Mouse (Mus musculus) skeletal muscle tissue, adult 2 months (tissue): ENCODE data around the gene Alk.
A peak's percentile ranks its signal among the peaks of the same experiment; 100 is the strongest.

Experiments used
- DNase-seq: peaks from one replicate; pipeline ENCODE4 v3.0.0-alpha.2; 2012; ENCODE audit warnings: low read depth, low spot score

Alk gene

DNA sequence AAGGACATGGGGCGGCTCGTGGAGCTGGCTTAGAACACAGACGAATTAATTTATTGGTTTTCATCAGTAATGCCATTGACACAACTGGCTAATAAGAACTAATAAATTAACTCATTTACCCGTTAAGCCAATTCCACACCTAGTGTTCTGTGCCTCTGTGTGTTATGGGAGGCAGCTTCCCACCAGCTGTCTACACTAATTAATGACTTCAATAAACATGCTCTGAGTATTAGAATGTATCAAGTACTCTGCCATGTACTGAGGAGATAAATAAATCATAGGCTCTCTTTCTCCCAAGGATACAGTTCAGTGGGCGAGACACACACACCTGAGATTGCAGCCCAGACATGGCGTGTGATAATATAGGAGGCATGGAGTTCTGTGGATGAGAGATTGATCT lies 723.1 kb downstream of the Alk start:
- no peak for DNase-seq

DNA sequence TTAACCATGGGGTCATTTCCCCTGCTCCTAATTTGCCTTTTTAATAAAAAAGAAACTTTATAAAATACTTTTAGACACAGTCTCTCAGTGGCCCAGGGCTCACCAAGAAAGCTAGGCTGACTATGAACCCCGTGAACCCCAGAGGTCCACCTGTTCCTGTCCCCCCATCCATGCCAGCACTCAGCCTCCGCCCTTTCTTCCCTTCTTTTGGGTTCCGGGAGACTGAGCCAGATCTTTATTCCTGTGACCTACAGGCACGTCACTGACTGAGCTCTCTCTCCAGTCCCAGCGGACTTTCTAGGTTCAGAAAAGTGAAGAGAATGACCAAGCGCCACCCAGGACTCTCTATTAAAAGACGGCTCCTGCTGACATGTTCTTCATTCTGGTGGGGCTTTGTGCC lies 728.9 kb downstream of the Alk start:
- DNase-seq: no peak

DNA sequence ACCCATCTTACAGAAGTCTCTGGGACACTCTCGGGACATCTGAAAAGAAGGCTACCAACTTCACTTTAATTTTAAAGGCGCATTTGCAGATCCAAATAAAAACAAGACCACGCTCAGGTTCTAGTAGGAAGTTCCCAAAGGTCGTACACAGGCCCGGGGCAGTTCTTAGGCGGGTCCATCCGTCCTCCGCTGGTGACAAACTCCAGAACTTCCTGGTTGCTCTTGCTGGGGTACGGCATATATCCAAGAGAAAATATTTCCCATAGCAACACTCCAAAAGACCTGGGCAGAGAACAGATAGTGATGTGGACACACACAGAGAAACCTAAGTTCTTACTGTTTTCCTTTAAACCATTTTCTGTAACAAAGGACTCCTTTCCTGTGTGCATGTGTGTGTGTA lies 729.6 kb downstream of the Alk start:
- DNase-seq: no peak

DNA sequence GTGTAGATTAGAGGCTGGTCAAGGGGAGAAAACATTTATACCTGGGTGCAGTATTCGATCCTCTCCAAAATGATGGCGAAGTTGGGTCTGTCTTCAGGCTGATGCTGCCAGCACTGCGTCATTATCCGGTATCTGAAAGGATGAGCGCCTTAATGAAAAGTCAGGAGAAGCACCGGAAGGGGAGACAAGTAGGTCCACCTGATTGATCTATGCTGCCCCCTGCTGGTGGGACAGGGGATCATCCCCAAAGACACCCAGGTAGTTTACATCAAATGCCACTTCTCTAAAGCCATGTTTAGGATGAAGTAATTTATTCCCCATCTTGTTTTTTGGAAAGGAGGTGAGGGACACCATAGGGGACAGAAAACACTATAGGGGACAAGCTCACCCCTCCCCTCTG lies 730.4 kb downstream of the Alk start:
- DNase-seq: peak; percentile 47

DNA sequence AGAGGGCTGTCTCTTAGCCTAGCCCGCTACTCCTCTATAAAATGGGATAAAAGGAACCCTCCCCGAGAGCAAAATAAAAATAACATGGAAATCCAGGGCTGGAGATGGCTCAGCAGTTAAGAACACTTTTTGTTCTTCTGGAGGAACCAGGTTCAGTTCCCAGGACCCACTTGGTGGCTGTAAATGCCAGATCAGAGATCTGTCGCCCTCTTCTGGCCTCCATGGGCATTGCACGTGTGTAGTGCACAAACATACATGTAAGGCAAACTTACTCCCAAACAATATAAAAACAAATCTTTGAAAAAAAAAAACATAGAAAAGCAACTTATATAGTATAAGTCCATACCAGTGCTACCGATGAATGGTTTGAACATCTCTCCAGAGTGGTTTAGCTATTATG lies 731.5 kb downstream of the Alk start:
- peak; percentile 12 for DNase-seq

DNA sequence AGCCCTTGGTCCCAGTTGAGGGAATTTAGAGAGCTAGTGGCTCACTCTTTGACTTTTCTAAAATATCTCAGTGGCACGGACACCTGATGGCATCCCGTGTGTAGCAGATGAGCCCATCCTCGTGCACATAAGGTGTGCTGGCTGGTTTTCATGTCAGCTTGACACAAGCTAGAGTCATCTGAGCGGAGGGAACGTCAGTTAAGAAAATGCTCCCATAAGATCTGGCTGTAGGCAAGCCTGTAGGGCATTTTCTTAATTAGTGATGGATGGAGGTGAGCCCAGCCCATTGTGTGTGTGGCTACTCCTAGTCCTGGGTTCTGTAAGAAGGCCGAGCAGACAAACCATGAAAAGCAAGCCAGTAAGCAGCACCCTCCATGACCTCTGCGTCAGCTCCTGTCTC lies 732.4 kb downstream of the Alk start:
- DNase-seq: no peak

DNA sequence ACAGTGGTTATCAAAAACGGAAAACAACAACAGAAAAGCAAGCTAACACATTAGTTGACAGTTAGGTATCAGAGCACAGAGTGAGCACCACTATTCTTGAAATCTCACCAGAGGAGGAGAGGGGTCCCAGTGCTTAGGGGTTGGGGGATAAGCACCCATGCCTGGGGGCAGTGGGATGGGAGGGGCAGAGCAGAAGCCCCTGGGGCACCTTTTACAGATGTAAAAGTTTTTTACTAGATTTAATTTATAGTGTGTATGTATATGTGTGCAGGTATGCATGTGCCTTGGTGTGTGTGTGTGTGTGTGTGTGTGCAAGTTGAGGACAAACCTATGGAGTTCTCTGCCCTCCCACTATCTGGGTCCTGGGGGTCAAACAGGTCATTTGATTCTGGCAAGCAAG lies 733.8 kb downstream of the Alk start:
- DNase-seq: no peak

DNA sequence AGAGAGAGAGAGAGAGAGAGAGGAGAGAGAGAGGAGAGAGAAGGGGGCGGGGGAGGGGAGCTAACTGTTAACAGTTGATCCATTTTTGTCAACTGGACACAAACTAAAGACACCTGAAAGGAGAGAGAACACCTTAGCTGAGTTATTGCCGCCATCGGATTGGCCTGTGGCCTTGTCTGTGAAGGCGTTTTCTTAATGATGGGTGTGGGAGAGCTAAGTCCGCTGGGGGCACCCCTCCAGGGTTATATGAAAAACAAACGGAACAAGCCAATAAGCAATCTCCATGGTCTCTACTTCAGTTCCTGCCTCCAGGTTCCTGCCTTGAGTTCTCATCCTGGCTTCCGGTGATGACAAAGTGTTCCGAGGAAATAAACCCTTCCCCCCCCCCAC lies 734.2 kb downstream of the Alk start:
- no peak for DNase-seq

DNA sequence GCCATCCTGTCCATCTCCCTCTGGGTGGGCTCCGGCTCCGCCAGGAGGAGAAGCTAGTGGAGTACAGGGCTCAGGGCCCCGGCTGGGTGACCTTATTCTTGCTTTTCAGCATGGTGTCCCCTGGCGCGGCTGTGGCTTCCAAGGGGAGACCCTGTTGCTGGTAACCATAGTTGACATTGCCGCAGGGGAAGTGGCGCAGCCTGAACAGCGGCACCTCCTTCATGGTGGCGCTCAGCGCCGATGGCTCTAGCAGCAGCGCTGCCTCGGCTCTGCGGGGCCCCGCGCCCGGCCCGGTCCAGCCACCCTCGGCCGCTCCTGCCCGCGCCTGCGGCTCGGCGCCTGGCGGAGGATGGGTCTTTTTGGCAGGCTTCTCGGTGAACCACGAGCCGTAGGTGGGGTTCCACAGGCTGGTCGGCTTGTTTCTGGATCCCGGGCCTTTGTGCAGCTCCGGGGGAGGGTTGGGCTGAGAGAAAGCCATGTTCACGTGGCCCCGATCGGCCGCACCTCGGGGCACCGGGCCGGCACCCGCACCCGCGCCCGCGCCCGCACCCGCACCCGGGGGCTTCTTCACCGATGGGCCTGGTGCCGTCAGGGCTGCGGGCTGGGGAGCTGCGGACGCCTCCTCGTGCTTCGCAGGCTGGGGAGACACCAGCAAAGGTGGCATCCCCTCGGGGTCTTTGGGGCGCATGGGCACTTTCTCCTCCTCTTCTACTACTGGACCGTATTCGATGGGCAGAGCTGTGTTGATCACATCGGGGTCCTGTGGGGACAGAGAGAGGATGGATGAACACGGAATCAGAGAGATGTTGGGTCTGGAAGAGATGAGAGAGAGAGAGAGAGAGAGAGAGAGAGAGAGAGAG lies 734.8 kb downstream of the Alk start:
- no peak for DNase-seq

DNA sequence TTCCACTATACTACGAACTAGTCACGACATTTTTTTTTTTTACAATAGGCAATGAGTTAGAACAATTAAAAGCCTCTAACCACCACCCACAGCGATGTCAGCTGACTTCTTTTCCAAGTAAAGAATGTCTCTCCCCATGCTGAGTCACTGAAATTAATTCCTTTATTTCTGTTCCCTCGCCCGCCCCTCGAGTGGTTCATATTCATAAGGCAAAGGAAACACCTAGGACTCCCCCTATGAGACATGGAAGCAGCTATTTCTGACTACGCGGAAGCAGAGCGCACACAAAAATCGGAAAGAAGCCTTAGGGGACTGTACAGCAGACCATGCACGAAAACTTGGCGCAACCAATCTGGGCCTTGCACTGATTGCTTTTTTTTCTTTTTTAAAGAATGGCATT lies 735.6 kb downstream of the Alk start:
- no peak for DNase-seq

DNA sequence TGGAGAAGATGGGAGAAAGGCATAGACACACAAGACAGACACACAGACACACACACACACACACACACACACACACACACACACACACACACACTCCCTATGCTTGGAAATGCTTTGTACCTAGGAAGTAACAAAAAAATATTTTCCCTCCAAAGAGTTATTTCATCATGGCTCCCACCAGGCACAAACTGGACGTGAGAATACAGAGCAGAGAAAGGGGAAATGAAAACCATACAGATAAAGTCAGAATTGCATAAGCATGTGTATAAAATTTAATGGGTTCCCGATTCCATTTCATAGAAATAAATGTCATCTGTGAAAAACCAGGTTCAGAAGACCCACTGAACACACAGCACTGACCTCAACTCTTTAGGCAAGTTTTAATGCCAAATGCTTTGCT lies 736.5 kb downstream of the Alk start:
- DNase-seq: no peak

DNA sequence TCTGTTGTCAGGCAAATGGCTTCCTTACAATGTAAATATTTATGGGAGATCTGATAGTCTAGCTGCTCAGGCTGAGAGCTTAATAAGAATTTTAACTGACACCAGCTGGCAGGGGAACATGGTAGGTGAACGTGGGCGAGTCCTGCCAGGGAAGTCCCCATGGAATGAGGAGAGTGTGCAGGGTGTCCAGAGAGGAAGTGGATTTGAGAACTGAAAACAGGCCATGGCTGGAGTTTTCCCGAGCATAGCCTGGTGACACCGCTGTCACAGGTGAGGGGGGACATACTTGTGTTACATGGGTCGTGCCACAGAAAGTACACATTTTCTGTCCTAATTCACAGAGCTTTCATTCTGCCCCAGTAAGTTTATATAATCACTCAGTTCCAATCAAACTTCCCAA lies 739.0 kb downstream of the Alk start:
- no peak for DNase-seq

DNA sequence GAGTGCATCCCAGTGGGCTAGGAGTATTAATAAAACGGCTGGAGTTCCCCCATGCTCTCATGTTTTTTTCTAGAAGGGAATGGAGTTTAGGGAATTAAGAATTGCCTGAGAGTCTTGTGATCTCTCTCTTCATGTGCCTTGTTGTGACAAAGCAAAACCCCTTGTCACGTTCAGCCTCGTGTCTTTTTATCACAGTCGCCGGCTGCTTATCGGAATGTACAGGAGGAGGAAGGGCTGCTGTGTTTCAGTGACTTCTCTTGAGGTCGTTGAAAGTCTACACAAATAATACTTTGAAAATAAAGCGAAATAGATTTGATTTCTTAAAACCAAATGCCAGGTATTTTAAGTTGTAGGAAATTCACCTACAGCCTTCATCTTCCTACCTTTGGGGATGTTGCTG lies 740.4 kb downstream of the Alk start:
- no peak for DNase-seq

DNA sequence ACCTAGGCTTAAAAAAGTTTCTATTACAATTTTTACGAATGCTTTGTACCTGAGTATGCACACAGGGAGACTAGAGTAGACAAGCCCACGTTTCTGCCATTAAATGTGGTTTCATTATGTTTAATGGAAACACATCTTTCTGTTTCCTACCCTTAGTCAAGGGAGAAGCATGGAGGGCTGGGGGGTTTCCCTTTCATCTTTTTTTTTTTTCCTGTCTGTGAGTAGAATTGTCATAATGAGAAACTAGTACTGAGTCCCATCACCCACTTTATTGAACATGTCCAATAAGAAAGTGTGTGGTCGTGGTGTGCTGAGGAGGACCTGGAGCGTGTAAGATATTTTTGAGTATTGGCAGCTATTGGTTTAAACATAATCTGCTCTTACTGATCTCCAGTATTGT lies 741.5 kb downstream of the Alk start:
- DNase-seq: no peak

DNA sequence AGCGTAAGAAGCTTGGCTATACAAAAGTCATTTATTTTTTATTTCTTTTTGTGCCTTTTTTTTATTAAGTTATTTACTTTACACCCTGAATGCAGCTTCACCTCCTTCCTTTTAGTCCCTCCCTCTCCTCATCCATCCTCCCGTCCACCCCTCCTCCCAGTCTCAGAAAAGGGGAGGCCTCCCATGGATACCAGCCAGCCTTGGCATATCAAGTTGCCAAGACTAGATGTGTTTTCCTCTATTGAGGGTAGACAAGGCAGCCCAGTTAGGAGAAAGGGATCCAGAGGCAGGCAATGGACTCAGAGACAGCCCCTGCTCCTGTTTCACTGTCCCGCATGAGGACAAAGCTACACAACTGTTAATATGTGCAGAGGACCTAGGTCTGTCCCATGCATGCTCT lies 742.2 kb downstream of the Alk start:
- no peak for DNase-seq

DNA sequence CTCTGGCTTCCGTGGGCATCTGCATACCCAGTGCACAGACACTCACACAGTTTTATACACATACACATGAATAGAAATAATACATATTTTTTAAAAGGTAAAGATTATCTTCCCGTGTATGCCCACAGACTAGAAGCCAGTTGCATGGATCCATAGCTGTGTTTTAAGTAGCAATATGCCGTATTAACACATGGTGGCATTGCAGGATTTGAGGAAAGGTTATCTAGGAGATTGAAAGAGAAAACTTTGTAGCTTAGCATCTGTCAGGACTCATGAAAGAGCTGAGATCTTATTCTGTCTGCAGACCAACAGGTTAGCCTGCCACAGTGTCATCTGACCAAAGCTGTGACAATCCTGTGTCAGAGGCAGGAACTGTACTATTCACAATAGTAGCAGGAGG lies 772.5 kb downstream of the Alk start:
- no peak for DNase-seq

DNA sequence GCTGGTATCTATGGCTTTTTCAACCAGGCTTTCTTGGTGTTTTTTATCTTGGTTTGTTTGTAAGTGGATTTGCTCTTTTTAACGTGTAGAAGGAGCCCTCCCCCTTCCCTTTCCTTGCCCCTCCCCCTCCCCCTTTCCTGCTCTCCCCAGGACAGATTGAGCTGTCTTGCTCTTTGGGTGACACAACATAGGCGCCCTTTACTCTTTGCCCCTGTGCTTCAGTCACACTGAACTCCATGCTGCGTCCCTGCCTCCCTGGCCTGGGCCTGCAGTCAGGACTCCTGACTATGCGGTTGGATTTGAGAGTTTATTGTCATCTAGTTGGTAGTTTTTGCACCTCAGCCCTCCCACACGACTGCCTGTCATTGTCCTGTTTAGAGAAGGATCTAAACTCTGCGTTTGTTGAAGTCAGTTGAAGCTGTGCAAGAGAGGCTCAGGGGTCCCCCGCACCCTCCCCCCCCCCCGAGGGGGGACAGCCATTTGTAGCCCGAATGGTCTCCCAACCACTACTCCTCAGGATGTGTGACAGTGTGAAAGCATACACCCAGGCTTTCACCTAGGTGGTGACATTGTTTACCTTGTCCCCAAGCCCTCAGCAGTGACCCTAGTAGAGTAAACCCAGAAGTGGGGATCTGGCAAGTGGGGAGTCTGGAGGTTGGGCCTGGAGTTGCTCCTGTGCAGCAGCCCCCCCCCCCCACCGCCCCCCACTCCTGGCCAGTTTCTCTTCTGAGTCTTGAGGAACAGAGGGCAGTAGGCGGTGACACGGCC lies 775.6 kb downstream of the Alk start:
- DNase-seq: no peak

DNA sequence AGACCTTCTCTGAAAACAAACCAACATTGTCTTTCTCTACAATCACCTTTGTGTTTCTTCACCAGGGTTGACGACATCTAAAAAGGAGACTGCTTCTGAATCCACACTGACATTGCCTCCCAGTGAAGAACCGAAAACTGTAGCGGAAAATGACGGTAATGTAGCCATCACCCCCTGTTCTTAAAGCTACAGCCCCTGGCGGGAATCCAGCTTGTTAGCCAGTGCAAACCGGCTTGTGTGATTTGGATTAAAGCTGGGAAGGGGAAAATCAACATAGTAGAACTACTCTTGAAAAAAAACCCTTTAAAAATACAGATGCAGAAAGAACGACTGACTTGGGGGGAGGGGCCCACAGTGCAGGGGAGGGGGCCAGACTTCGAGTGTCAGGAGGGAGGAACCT lies 776.8 kb downstream of the Alk start:
- DNase-seq: no peak

DNA sequence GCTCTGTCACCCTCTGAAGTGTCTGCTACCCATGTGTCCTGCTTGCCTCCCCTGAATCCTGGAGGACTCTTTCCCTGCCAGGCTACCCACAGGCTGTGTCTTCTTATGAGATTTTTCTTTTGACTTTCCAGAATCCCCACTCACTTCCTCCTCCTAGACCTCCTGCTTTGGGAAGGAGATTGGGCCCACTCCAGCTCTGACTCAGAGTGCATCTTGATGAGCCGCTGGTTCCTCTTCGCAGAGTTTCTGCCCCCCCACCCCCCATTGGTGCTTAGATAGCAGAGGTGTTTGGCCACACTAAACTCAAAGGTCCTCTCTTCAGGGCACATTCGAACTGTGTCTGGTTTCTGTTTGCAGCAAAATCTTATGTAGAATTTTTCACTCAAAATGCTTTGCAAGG lies 777.8 kb downstream of the Alk start:
- no peak for DNase-seq

DNA sequence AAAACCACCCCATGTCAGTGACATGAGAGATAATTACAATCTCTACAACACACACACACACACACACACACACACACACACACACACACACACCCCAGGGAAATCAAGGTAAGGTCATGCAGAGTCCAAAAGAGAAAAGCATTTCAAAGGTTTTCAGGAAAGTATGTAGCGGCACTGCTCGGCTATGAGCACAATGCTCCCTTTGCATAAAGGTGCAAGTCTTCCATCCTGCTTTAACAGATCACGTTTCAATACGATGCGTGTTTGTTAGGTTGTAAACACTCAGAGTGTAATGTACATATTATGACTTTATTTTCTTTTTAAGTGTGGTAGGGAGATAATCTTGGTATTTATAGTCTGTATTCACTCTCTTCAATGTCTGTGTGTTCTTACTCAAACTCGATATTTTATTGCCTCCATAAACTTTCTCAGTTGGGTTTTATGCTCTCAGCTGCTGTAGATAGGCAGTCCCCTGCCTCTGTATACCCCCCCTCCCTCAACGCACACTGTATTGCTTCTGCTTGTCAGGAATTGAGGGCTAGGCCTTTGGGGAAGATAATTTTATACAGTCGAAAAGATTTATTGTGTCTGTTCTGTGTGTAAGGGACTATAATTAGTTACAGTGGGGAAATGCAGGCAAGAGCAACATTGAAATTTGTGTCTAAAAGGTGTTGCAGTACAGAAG lies 780.7 kb downstream of the Alk start:
- no peak for DNase-seq
